Mouse (Mus musculus): ENCODE data around the gene Bank1.
"Not testable (repeated sequence)": the region's sequence is repeated elsewhere in the genome, so short reads cannot be mapped to it uniquely, and the experiment has no call there.

Bank1 gene

GRCm38 (mm10) chr3:136325783-136326182 is at the start of gene Bank1:
Bank1 (minus strand) TSS chr3:136326066.
- no peak for DNase-seq (ENCODE audit: low spot score)

- DNase-seq (ENCODE audit: low spot score), result no peak
Measured at GRCm38 (mm10) chr3:136369916-136370315, 44.0 kb upstream of the Bank1 start.

- no peak for DNase-seq (ENCODE audit: low spot score)
Measured at GRCm38 (mm10) chr3:136369466-136369865, 43.6 kb upstream of the Bank1 start.

GRCm38 (mm10) chr3:136368505-136368999 is 42.7 kb upstream of the Bank1 start:
- no peak for DNase-seq (ENCODE audit: low spot score)

GRCm38 (mm10) chr3:136349690-136350089 is 23.8 kb upstream of the Bank1 start:
- DNase-seq (ENCODE audit: low spot score), result no peak

GRCm38 (mm10) chr3:136348611-136349010 is 22.7 kb upstream of the Bank1 start:
- DNase-seq (ENCODE audit: low spot score), result no peak

- DNase-seq (ENCODE audit: low spot score), result no peak
Measured at GRCm38 (mm10) chr3:136347277-136347676, 21.4 kb upstream of the Bank1 start.

- DNase-seq (ENCODE audit: low spot score), result no peak
Measured at GRCm38 (mm10) chr3:136341911-136342310, 16.0 kb upstream of the Bank1 start.

- DNase-seq (ENCODE audit: low spot score), result no peak
Measured at GRCm38 (mm10) chr3:136339896-136340295, 14.0 kb upstream of the Bank1 start.

- no peak for DNase-seq (ENCODE audit: low spot score)
Measured at GRCm38 (mm10) chr3:136331135-136331534, 5.3 kb upstream of the Bank1 start.

GRCm38 (mm10) chr3:136330043-136330442 is 4.2 kb upstream of the Bank1 start:
- DNase-seq (ENCODE audit: low spot score), result no peak

- no peak for DNase-seq (ENCODE audit: low spot score)
Measured at GRCm38 (mm10) chr3:136329133-136329532, 3.3 kb upstream of the Bank1 start.

- not testable (repeated sequence) for DNase-seq (ENCODE audit: low spot score)
Measured at GRCm38 (mm10) chr3:136324716-136325115, 1.1 kb downstream of the Bank1 start.

- no peak for DNase-seq (ENCODE audit: low spot score)
Measured at GRCm38 (mm10) chr3:136321936-136322335, 3.9 kb downstream of the Bank1 start.

- DNase-seq (ENCODE audit: low spot score), result no peak
Measured at GRCm38 (mm10) chr3:136308487-136308886, 17.4 kb downstream of the Bank1 start.

- DNase-seq (ENCODE audit: low spot score), result no peak
Measured at GRCm38 (mm10) chr3:136306564-136307158, 19.2 kb downstream of the Bank1 start.

- no peak for DNase-seq (ENCODE audit: low spot score)
Measured at GRCm38 (mm10) chr3:136302541-136302940, 23.3 kb downstream of the Bank1 start.

- DNase-seq (ENCODE audit: low spot score), result not testable (repeated sequence)
Measured at GRCm38 (mm10) chr3:136300810-136301209, 25.1 kb downstream of the Bank1 start.

GRCm38 (mm10) chr3:136297355-136297754 is 28.5 kb downstream of the Bank1 start:
- DNase-seq (ENCODE audit: low spot score), result no peak

GRCm38 (mm10) chr3:136295250-136295649 is 30.6 kb downstream of the Bank1 start:
- no peak for DNase-seq (ENCODE audit: low spot score)

- DNase-seq (ENCODE audit: low spot score), result no peak
Measured at GRCm38 (mm10) chr3:136287883-136288282, 38.0 kb downstream of the Bank1 start.

- DNase-seq (ENCODE audit: low spot score), result no peak
Measured at GRCm38 (mm10) chr3:136264969-136265595, 60.8 kb downstream of the Bank1 start.

GRCm38 (mm10) chr3:136257761-136258160 is 68.1 kb downstream of the Bank1 start:
- no peak for DNase-seq (ENCODE audit: low spot score)

GRCm38 (mm10) chr3:136254713-136255112 is 71.2 kb downstream of the Bank1 start:
- DNase-seq (ENCODE audit: low spot score), result no peak

Measured in ovary, postnatal 14 days (tissue).